Mouse (Mus musculus) bone marrow, adult 2 months (tissue): ENCODE measurements around the gene Adgrl3. TPM values are rescaled to one million over a fixed set of nuclear protein-coding genes. Genes with fewer than 3 reads are reported as not detected.

Experiments
- H3K27ac ChIP-seq: fragments of 200-500 bp; 2 replicates; pipeline ENCODE4 v1.5.1; 2012; ENCODE audit warnings: low read depth, mild to moderate bottlenecking, control low read depth, inconsistent platforms, low read length; ENCODE audit not compliant: control insufficient read depth, poor library complexity, insufficient read depth
- H3K4me1 ChIP-seq: fragments of 200-500 bp; 2 replicates; pipeline ENCODE4 v1.6.1; 2011; ENCODE audit warnings: low read length; ENCODE audit not compliant: control insufficient read depth, insufficient read depth
- H3K4me3 ChIP-seq: fragments of 200-500 bp; replicated peaks from 2 replicates; pipeline ENCODE3; 2011; ENCODE audit warnings: mild to moderate bottlenecking, low read depth, low read length, control low read depth; ENCODE audit not compliant: control insufficient read depth
- CTCF ChIP-seq: fragments of 200-500 bp; IDR thresholded peaks from 2 replicates; pipeline ENCODE4 v1.5.1; 2011; ENCODE audit warnings: low read length, control low read depth; ENCODE audit not compliant: control insufficient read depth, insufficient read depth
- POLR2A ChIP-seq: fragments of 200-500 bp; IDR thresholded peaks from 2 replicates; pipeline ENCODE4 v1.6.1; 2011; ENCODE audit warnings: low read depth, mild to moderate bottlenecking, control low read depth, low read length, borderline replicate concordance; ENCODE audit not compliant: control insufficient read depth
- WGBS: fragments of 180-500 bp; shearing (Covaris S2); methylation state at CpG from one replicate; pipeline ENCODE4 v1.1.7; 2018; 5-methylcytosine and 5-hydroxymethylcytosine counted together
- polyA plus RNA-seq: library from polyadenylated mRNA; stranded (reverse); fragments of >200 nt; gene quantifications from 2 replicates; pipeline ENCODE4 v1.2.4, GENCODE M21; 2011; ENCODE audit warnings: low replicate concordance; ENCODE audit not compliant: missing spikeins, insufficient read depth, insufficient read length

The Adgrl3 gene
- polyA plus RNA-seq, 1 experiment: not detected

- Histone ChIP-seq H3K4me1 (no peaks in the 10 kb centered on the region), H3K4me3 (no peak overlapping the region), H3K27ac (no peak overlapping the region)
- TF ChIP-seq CTCF (no peak), POLR2A (no peak)
Observed at GRCm38 (mm10) chr5:81227256-81227655, 207.3 kb downstream of the Adgrl3 start.

- H3K4me1 ChIP-seq: no peaks in the 10 kb centered on the region
- H3K27ac ChIP-seq: no peak overlapping the region
- no peak for TF ChIP-seq POLR2A
- H3K4me3 ChIP-seq: no peak overlapping the region
- 73% methylated on average over 5 of the region's 5 CpGs for WGBS
Observed at GRCm38 (mm10) chr5:81248724-81249123, 228.8 kb downstream of the Adgrl3 start.

GRCm38 (mm10) chr5:81256091-81256490 is 236.2 kb downstream of the Adgrl3 start:
- no peak overlapping the region for H3K27ac ChIP-seq
- TF ChIP-seq POLR2A (no peak), CTCF (no peak)
- no peak overlapping the region for H3K4me3 ChIP-seq
- H3K4me1 ChIP-seq: no peaks in the 10 kb centered on the region
- WGBS: 87% methylated on average over 3 of the region's 3 CpGs

GRCm38 (mm10) chr5:81269689-81270088 is 249.8 kb downstream of the Adgrl3 start:
- WGBS: 76% methylated on average over 3 of the region's 3 CpGs
- H3K4me1 ChIP-seq: no peaks in the 10 kb centered on the region
- H3K27ac ChIP-seq: no peak overlapping the region
- H3K4me3 ChIP-seq: no peak overlapping the region
- TF ChIP-seq CTCF (no peak), POLR2A (no peak)

- Histone ChIP-seq H3K4me1 (no peaks in the 10 kb centered on the region), H3K27ac (no peak overlapping the region), H3K4me3 (no peak overlapping the region)
- WGBS: 59% methylated on average over 6 of the region's 6 CpGs
- no peak for TF ChIP-seq POLR2A
- no peak for TF ChIP-seq CTCF
Observed at GRCm38 (mm10) chr5:81275346-81276047, 255.6 kb downstream of the Adgrl3 start.

GRCm38 (mm10) chr5:81279246-81279645 is 259.3 kb downstream of the Adgrl3 start:
- Histone ChIP-seq H3K4me3 (no peak overlapping the region), H3K4me1 (no peaks in the 10 kb centered on the region), H3K27ac (no peak overlapping the region)
- TF ChIP-seq CTCF (no peak), POLR2A (no peak)
- 54% methylated on average over 2 of the region's 2 CpGs for WGBS

- TF ChIP-seq CTCF: no peak
- no peak for TF ChIP-seq POLR2A
- WGBS: 15% methylated on average over 1 of the region's 1 CpGs
- no peak overlapping the region for H3K4me3 ChIP-seq
- no peaks in the 10 kb centered on the region for H3K4me1 ChIP-seq
- H3K27ac ChIP-seq: no peak overlapping the region
Observed at GRCm38 (mm10) chr5:81285643-81286042, 265.7 kb downstream of the Adgrl3 start.

- H3K4me1 ChIP-seq: no peaks in the 10 kb centered on the region
- TF ChIP-seq CTCF (no peak), POLR2A (no peak)
- no peak overlapping the region for H3K27ac ChIP-seq
- no peak overlapping the region for H3K4me3 ChIP-seq
Observed at GRCm38 (mm10) chr5:81301874-81302273, 281.9 kb downstream of the Adgrl3 start.
